Mouse (Mus musculus): ENCODE measurements at regions not wholly inside any gene's neighbourhood (a gene's known extent, or its start where the extent isn't known, plus 50 kb on each side); places are given as distances from the start of the nearest gene placed in this dataset.

DNA sequence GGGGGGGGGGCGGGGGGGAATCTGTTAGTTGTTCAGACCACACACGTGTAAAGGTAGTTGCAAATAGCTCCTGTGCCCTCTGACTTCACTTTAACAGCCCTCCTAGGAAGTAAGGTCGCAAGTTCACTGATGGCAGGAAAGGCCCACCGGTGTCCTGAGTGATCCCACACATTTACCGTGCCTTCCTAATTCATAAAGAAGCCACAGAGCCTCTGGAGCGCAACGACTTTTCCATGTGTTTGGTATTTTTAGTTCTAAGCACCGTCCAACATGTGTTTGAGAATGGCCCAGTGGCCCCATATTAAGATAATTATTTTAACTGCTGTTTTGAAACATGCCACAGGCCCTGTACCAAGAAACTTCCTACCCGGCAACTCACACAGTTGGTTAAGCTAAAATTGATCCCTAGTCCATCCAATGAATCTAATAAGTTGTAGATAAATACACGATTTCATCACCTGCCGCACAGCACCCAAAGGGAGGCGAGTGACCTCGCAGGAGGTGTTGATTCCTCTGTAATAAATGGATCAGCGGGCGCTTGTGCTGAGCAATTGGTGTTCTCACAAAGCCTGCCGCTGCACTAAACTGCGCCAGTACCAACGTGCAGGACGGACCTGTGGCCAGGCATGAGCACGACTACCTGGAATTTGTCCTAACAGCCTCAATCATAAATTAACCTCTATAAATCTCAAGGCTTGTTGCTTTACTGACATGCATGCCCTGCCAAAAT is 198.9 kb downstream of the Pax1 start:
- ATAC-seq (replicated peaks; ENCODE audit: poor library complexity): no peak

GRCm38 (mm10) chr2:147529161-147529560 is 167.4 kb downstream of the Pax1 start:
- no peak for ATAC-seq (replicated peaks; ENCODE audit: poor library complexity)

DNA sequence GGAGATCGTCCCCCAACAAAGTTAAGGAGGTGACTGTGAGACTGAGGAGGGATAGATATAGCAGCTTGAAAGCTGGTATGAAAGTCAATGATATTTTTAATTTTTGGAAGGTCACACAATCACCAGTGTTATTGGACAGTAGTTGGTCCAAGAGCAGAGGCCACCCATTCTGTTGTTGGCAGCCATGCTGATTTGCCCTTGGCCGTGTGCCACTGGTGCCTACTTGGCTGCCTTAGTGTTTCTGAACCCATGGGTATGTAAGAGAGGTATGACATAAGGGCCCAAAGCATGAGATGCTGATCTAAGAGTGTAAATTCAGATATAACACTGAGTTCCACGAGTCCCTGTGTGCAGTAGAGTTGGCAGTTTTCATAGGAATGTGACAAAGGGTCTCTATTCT is 153.7 kb downstream of the Pax1 start:
- ATAC-seq (replicated peaks; ENCODE audit: poor library complexity): no peak

- ATAC-seq (replicated peaks; ENCODE audit: poor library complexity): no peak
These were observed 153.0 kb downstream of the Pax1 start for GRCm38 (mm10) chr2:147514748-147515147.

DNA sequence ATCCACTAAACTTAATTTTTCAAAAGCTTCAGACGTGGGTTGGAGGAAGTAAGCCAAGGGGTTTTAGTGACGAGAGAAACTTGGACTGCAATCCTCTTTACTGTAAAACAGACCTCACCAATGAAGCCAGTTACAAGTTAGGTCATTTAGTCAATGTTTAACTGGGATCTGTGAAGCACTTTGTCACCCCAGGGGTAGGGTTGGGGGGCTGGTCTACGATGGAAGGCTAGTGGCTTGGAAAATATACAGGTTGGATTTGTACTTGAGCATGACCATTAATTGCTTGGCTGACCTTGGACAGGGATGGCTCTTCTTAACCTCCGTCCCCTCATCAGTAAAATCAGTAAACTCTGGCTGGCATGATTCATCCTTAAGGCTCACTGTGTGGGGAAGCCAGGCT is 142.2 kb downstream of the Pax1 start:
- ATAC-seq (replicated peaks; ENCODE audit: poor library complexity): no peak

GRCm38 (mm10) chr2:147498731-147499130 is 137.0 kb downstream of the Pax1 start:
- no peak for ATAC-seq (replicated peaks; ENCODE audit: poor library complexity)

DNA sequence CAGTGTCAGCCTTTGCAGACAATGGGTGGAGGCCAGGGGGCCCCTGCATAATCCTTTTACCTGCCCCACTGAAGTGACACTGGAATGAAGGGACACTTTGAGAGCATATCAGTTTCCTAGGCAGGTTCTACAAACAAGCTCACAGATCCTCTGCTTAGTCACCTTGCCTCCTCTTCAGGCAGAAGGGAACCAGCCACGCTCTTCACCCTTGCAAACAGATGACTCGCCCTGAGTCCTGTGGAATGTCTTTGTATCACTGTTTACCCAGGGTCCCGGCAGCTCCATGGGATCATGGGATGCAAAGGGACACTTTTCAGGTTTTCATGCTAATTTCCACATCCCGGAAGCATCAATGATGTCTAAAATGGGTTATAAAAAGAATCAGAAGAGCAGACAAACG is 94.2 kb downstream of the Pax1 start:
- no peak for ATAC-seq (replicated peaks; ENCODE audit: poor library complexity)

DNA sequence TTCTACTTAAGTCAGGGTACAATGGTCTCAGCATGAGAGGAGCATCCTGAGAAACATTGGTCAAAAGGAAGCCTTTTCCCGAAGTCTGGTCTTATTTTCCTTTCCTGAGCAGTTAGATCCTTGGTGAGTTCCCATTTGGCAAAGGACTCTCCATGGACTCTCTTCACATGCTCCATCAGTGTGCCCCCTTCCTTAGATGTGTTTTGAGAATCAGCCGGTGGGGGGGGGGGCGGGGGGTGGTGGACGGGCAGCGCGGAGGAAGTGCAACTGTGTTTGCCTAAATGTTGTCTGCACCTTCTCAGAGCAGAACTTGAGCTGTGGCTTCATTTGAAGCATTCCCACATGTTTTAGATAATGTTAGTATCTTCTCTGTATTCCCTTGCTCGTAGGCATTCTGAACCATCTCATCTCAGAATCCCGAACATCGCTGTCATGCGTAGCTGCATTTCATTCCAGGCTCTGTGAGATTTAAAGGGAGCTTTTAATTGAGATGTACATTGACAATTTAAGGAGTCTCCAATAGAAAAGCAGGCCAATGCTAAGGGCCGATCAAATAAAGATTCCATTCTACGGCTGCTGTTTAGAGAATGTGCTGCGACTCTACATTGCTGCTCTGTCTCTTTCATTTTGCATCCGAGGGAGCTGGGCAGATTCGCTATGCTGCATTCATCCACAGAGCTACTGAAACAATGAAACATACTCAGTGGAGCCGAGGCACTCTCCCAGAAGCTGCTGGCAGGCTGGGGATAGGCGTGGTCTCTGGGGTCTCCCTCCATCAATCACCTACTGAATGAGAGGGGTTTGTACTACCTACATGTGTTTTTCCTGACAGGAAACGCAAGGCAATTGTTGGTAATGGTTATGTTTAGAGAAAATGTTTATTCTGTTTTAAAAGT is 92.9 kb downstream of the Pax1 start:
- ATAC-seq (replicated peaks; ENCODE audit: poor library complexity): no peak

Data from megakaryocyte progenitor cell, adult 5-6 weeks (primary cell).